Mouse (Mus musculus): ENCODE data around the gene Olfr849.

The Olfr849 gene

GRCm38 (mm10) chr9:19439966-19440365, at the start of gene Olfr849:
TSS of gene Olfr849 (plus strand) at chr9:19440266.
- no peak for DNase-seq (ENCODE audit: low spot score)

- DNase-seq (ENCODE audit: low spot score), result no peak
Measured at GRCm38 (mm10) chr9:19478148-19478547, 38.1 kb downstream of the Olfr849 start, which contains the start of gene Olfr850. TSS of gene Olfr850 (minus strand) at chr9:19478248.

GRCm38 (mm10) chr9:19492995-19493394, 52.9 kb downstream of the Olfr849 start, which contains the start of gene Olfr851:
TSS of gene Olfr851 (plus strand) at chr9:19493295.
- DNase-seq (ENCODE audit: low spot score), result no peak

All from ovary, postnatal 36 days (tissue).